In the genomic region with DNA sequence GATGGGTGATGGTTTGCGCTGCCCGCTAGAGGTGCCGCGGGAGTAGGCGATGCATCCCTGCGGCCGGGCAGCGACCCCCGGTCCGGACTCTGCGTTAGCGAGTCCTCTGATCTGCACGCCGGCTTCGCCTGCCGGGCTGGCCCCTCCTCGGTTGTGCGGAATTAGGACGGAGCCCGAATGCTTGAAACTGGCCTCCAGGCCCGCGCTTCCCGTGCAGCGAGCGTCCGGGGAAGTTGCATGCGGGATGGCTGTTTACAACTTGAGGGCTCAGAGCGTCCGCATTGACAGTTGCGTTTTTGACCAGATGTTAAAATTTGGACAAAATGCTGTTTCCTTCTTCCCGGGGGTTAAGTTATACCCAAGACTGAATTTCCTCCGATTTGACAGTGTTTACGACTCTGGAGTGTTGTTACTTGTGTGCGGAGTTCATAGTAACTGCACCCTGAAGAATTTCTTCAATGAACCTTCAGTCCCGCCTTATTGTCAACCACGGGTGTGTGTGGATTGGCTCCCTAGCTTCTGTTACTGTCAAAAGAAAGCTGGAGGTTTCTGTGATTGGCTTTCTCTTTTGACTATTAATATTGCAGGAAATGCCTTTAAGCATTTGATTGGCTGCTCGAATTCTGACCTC, we compare ENCODE assay signal across 8 mouse cellular contexts. TPM values are rescaled to one million over a fixed set of nuclear protein-coding genes. Genes with fewer than 3 reads are reported as not detected.
DNase-seq lines count a peak whose midpoint lies in the region; ATAC-seq and TF ChIP-seq lines count a peak whose summit lies in the region.

No protein-coding gene starts in this region.

- TF ChIP-seq CTCF in MEL (IDR thresholded peaks at IDR 0.05 in 2 of 3, conservative IDR thresholded peaks at IDR 0.05 in 1 of 3; ENCODE audit: control insufficient read depth in 1 of 3, insufficient read depth in 1 of 3, low read depth in 2 of 3, low read length in 3 of 3, poor library complexity in 1 of 3, severe bottlenecking in 1 of 3), result no peak
- TF ChIP-seq CTCF in layer of hippocampus, adult 2 months (conservative IDR thresholded peaks at IDR 0.05), result no peak
- TF ChIP-seq CTCF in lung, adult 2 months (IDR thresholded peaks at IDR 0.05; ENCODE audit: insufficient read depth, low read length), result no peak

- peaks cover 0 to 6% of the 10 kb centered on the region in 2 experiments; a peak in 1 of 4 replicates for H3K4me1 ChIP-seq in MEL (ENCODE audit: control insufficient read depth in 1 of 2, insufficient read depth in 2 of 2, low read length in 2 of 2)
- peaks cover 32% of the 10 kb centered on the region for H3K4me1 ChIP-seq in forebrain, embryonic 15.5 days
- peaks cover 9% of the 10 kb centered on the region for H3K4me1 ChIP-seq in lung, adult 2 months (ENCODE audit: control insufficient read depth, insufficient read depth, low read length)
- H3K4me1 ChIP-seq in neural tube, embryonic 15.5 days, result peaks cover 24% of the 10 kb centered on the region

- H3K9ac ChIP-seq in MEL (ENCODE audit: control insufficient read depth, low read depth, low read length, poor library complexity, severe bottlenecking), result peak overlapping the region; percentile 62
- H3K9ac ChIP-seq in forebrain, embryonic 15.5 days (replicated peaks), result peak overlapping the region; percentile 98
- peak overlapping the region; percentile 89 for H3K9ac ChIP-seq in neural tube, embryonic 15.5 days (replicated peaks)

- no peak for TF ChIP-seq POLR2A in MEL (IDR thresholded peaks at IDR 0.05; ENCODE audit: control insufficient read depth in 1 of 2, insufficient read depth in 1 of 2, low read depth in 1 of 2, low read length in 2 of 2, poor library complexity in 1 of 2)
- TF ChIP-seq POLR2A in lung, adult 2 months (IDR thresholded peaks at IDR 0.05; ENCODE audit: borderline replicate concordance, extremely low read depth, low read depth, low read length), result no peak

- no peak for TF ChIP-seq EP300 in MEL (IDR thresholded peaks at IDR 0.05; ENCODE audit: low read depth in 1 of 2, low read length in 2 of 2)

- peaks cover 41% of the 10 kb centered on the region for H3K79me2 ChIP-seq in MEL (ENCODE audit: control insufficient read depth, insufficient read depth, low read length, poor library complexity)

- DNase-seq in MEL (ENCODE audit: low read depth, low spot score), result peak; percentile 94
- DNase-seq in cerebellum, adult 18-20 months, result peak; percentile 64 to 77
- peak; percentile 47 for DNase-seq in heart, postnatal 25 days (ENCODE audit: low spot score)
- peak; percentile 55 to 84 for DNase-seq in layer of hippocampus, adult 2 months (ENCODE audit: low spot score in 2 of 2)
- peak; percentile 44 for DNase-seq in lung, adult 2 months
- peak; percentile 59 for DNase-seq in testis, postnatal 10 days (ENCODE audit: low spot score)

- H3K36me3 ChIP-seq in MEL (ENCODE audit: control insufficient read depth in 1 of 2, insufficient read depth in 2 of 2, low read length in 2 of 2), result peaks cover 0 to 14% of the 10 kb centered on the region in 2 experiments; a peak in 2 of 4 replicates
- H3K36me3 ChIP-seq in forebrain, embryonic 15.5 days, result no peaks in the 10 kb centered on the region
- no peaks in the 10 kb centered on the region for H3K36me3 ChIP-seq in neural tube, embryonic 15.5 days

- under 1% methylated on average over 37 of the region's 37 CpGs for WGBS in forebrain, embryonic 15.5 days
- WGBS in lung, adult 2 months, result 1% methylated on average over 37 of the region's 37 CpGs
- WGBS in neural tube, embryonic 15.5 days, result under 1% methylated on average over 37 of the region's 37 CpGs

- H3K27ac ChIP-seq in MEL (ENCODE audit: control insufficient read depth, low read depth, low read length), result no peak overlapping the region
- H3K27ac ChIP-seq in forebrain, embryonic 15.5 days (replicated peaks), result peak overlapping the region; percentile 100
- H3K27ac ChIP-seq in layer of hippocampus, adult 2 months, result peak overlapping the region; percentile 100
- H3K27ac ChIP-seq in neural tube, embryonic 15.5 days (replicated peaks), result peak overlapping the region; percentile 100

- H3K27me3 ChIP-seq in MEL (ENCODE audit: control insufficient read depth in 1 of 2, insufficient read depth in 2 of 2, low read length in 2 of 2), result no peaks in the 10 kb centered on the region
- H3K27me3 ChIP-seq in forebrain, embryonic 15.5 days, result no peaks in the 10 kb centered on the region
- H3K27me3 ChIP-seq in neural tube, embryonic 15.5 days (replicated peaks), result no peaks in the 10 kb centered on the region

- TF ChIP-seq RAD21 in MEL (IDR thresholded peaks at IDR 0.05; ENCODE audit: low read depth, low read length), result no peak

- ATAC-seq in forebrain, embryonic 15.5 days (replicated peaks), result peak; percentile 57
- peak; percentile 63 for ATAC-seq in neural tube, embryonic 15.5 days (ENCODE audit: low FRiP score)

- H3K4me3 ChIP-seq in MEL (ENCODE audit: control insufficient read depth in 1 of 2, insufficient read depth in 1 of 2, low read depth in 2 of 2, low read length in 2 of 2), result peak overlapping the region; percentile 66 to 83
- peak overlapping the region; percentile 93 for H3K4me3 ChIP-seq in forebrain, embryonic 15.5 days
- peak overlapping the region; percentile 88 for H3K4me3 ChIP-seq in layer of hippocampus, adult 2 months
- peak overlapping the region; percentile 81 for H3K4me3 ChIP-seq in lung, adult 2 months (replicated peaks; ENCODE audit: extremely low read depth, low read depth, low read length)
- peak overlapping the region; percentile 78 for H3K4me3 ChIP-seq in neural tube, embryonic 15.5 days (replicated peaks)

- no peaks in the 10 kb centered on the region for H3K9me3 ChIP-seq in MEL (replicated peaks; ENCODE audit: insufficient read depth, low read length)
- H3K9me3 ChIP-seq in forebrain, embryonic 15.5 days, result no peaks in the 10 kb centered on the region
- no peaks in the 10 kb centered on the region for H3K9me3 ChIP-seq in neural tube, embryonic 15.5 days (replicated peaks)

- intact Hi-C loops in heart, postnatal 25 days (cut with DNase I), result loop anchor here (5.0 to 10.0 kb wide), 3 partner anchors 45 to 638 kb away; a partner anchor contains a TSS

- H3K4me2 ChIP-seq in forebrain, embryonic 15.5 days (replicated peaks), result peak overlapping the region; percentile 65
- peak overlapping the region; percentile 64 for H3K4me2 ChIP-seq in neural tube, embryonic 15.5 days

TF ChIP-seq in MEL, 35 proteins besides CTCF, POLR2A, EP300 and RAD21:
- TF ChIP-seq GATA1 (IDR thresholded peaks at IDR 0.05; ENCODE audit: low read depth, low read length), result 0 out of 2 replicates have a peak, but pooled peaks have one; percentile 2
- 0 out of 2 replicates have a peak, but pooled peaks have one; percentile 52 for TF ChIP-seq TBP (IDR thresholded peaks at IDR 0.05; ENCODE audit: low read depth, low read length)
- TF ChIP-seq MXI1 (IDR thresholded peaks at IDR 0.05; ENCODE audit: low read depth, low read length), result peak; percentile 59
- TF ChIP-seq TAL1 (IDR thresholded peaks at IDR 0.05; ENCODE audit: low read length), result no peak
- TF ChIP-seq MEF2A (IDR thresholded peaks at IDR 0.05; ENCODE audit: extremely low read depth, insufficient replicate concordance, low read depth, low read length, poor library complexity, severe bottlenecking), result no peak
- 0 out of 2 replicates have a peak, but pooled peaks have one; percentile 15 for TF ChIP-seq HCFC1 (IDR thresholded peaks at IDR 0.05; ENCODE audit: low read depth, low read length)
- peak; percentile 84 for TF ChIP-seq ELF1 (IDR thresholded peaks at IDR 0.05; ENCODE audit: low read depth, low read length)
- TF ChIP-seq SIN3A (IDR thresholded peaks at IDR 0.05; ENCODE audit: low read length), result peak; percentile 97

RNA-seq across cellular contexts. Expression of a gene that starts 1.3 kb away (rescaled TPM):
- total RNA-seq in MEL (2012; rRNA removed), result 14.3 and 15.1 TPM in 2 replicates
- polyA plus RNA-seq in MEL (2012; ENCODE audit: insufficient read depth in 1 of 2, insufficient read length in 2 of 2, low read depth in 1 of 2, low replicate concordance in 2 of 2, missing spikeins in 1 of 2), result 10 to 100 TPM in 1 of 2 experiments, not detected in 1; 15.4 TPM
- polyA plus RNA-seq in forebrain, embryonic 15.5 days (2015; fragmentation: Nextera tagmentation; extraction: Ambion mirVana), result 13.2 and 15.4 TPM in 2 replicates
- 10 to 100 TPM; 17.9 to 18.3 TPM for total RNA-seq in heart, postnatal 25 days (2021)
- total RNA-seq in layer of hippocampus, adult 2 months (2021), result 10 to 100 TPM; 51.4 to 62.7 TPM
- 7.7 and 8.1 TPM in 2 replicates for polyA plus RNA-seq in lung, adult 2 months (2012; rRNA removed)
- polyA plus RNA-seq in neural tube, embryonic 15.5 days (2015; fragmentation: Nextera tagmentation; extraction: Ambion mirVana), result 8.5 and 9.4 TPM in 2 replicates

Comparison
In these comparisons a context has a peak if more than half of its experiments do, and no peak if none do; other contexts are left out.
1. DNase-seq: peak in every context shown above with its lines; median percentile 94 in MEL; 70 in cerebellum, adult 18-20 months; 70 in layer of hippocampus, adult 2 months; 59 in testis, postnatal 10 days; 47 in heart, postnatal 25 days; 44 in lung, adult 2 months.